Mouse (Mus musculus): ENCODE data around the gene Tyw1.

Gene Tyw1

DNA sequence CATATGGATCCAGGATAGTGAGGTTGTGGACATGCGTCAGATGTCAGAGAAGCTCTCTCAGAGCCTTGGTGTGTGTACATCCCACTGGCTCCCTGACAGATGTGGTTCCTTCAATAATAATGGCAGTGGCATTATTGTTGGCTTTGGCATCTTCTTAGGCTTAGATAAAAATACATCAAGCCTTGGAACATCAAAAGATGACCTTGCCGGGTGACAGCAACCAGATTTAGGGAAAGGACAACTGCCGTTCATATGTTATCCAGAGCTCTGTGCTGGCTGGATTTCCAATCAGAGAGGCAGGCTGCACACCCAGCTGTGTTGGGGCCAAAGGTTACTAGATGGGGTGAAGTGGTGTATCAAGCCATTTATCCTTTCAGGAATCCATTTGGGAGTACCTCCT lies 120.0 kb downstream of the Tyw1 start:
- in situ Hi-C loops (cut with MboI, MseI) = no loop called here

DNA sequence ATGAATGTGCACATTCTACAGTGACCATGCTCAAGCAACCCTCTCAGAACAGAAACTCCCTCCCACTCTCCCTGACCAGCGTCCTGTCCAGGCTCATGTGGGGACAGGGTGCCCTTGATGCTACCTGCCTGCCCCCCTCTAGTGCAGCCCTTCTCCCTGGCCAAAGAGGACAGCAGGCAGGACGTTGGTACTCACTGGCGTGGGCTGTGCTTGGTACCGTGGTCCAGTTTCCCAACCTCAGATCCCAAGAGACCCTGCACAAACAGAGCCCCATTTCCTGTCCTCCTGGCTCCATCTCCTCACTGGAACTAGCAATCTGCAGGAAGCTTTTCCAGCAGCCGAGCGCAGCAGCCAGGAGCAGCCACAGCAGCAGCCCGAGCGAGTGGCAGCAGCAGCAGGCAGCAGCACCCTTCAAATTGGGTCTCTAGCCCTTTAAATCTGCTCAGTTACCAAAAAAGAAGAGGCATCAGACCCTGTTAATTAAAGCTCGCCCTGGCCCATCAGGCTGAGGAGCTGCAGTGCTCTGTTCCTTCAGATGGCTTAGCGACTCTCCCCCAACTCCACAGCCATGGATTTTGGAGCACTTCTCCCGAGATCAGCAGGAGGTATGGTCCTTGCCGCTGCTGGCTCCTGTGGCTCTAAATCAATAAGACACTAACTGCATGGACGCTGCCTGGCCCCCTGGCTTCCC lies 128.9 kb downstream of the Tyw1 start, which contains the start of gene A330070K13Rik:
TSS of gene A330070K13Rik (minus strand) at position 410 of the 691 bp plus-strand sequence.
- in situ Hi-C loops (cut with MboI, MseI) = no loop called here

DNA sequence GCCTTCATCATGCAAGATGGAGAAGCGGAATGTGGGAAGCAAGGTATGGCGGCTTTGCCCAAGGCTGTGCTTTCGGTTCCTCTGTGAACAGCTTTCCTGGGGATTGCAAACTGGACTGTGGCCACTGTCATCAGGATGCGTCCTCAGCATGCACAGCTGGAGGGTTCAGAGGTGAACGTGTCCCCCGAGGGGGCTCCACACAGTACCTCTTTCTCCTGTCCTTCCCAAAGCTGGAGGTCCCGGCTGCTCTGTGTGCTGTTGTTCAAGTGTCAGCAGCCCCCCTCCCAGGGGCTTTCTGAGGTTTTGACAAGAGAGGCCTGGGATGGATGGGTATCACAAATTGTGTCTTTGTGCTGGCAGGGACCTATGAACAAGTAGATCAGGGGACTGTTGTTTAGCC lies 131.0 kb downstream of the Tyw1 start:
- in situ Hi-C loops (cut with MboI, MseI) = no loop called here
